Mouse (Mus musculus): Measurements from ENCODE around the gene Pkd1l3. TPM values are rescaled to one million over a fixed set of nuclear protein-coding genes. Genes with fewer than 3 reads are reported as not detected.

The Pkd1l3 gene
- polyA plus RNA-seq, 1 experiment: 0.11 TPM

GRCm38 (mm10) chr8:109584293-109584692 is 30.0 kb upstream of the Pkd1l3 start:
- H3K27ac ChIP-seq (ENCODE audit: insufficient read depth, low read depth, low read length): no peak overlapping the region
- 82% methylated on average over 4 of the region's 4 CpGs for WGBS
- TF ChIP-seq CTCF (conservative IDR thresholded peaks at IDR 0.05; ENCODE audit: insufficient read depth, insufficient read length, low read depth, low read length): no peak
- TF ChIP-seq POLR2A (IDR thresholded peaks at IDR 0.05; ENCODE audit: low read depth, low read length): no peak
- DNase-seq: no peak
- no peaks in the 10 kb centered on the region for H3K27me3 ChIP-seq (replicated peaks; ENCODE audit: control insufficient read depth, insufficient read depth, low read length)
- H3K36me3 ChIP-seq (ENCODE audit: control insufficient read depth, insufficient read depth, low read length): no peaks in the 10 kb centered on the region
- H3K4me3 ChIP-seq (ENCODE audit: insufficient read depth, low read depth, low read length): no peak overlapping the region
- 0 out of 2 replicates have a peak, but pooled peaks cover 2% of the 10 kb centered on the region for H3K4me1 ChIP-seq (ENCODE audit: control insufficient read depth, insufficient read depth, low read length)

- Histone ChIP-seq H3K36me3 (ENCODE audit: control insufficient read depth, insufficient read depth, low read length) (no peaks in the 10 kb centered on the region), H3K4me3 (ENCODE audit: insufficient read depth, low read depth, low read length) (no peak overlapping the region), H3K27ac (ENCODE audit: insufficient read depth, low read depth, low read length) (no peak overlapping the region), H3K27me3 (replicated peaks; ENCODE audit: control insufficient read depth, insufficient read depth, low read length) (no peaks in the 10 kb centered on the region), H3K4me1 (ENCODE audit: control insufficient read depth, insufficient read depth, low read length) (0 out of 2 replicates have a peak, but pooled peaks cover 2% of the 10 kb centered on the region)
- 87% methylated on average over 3 of the region's 3 CpGs for WGBS
- no peak for DNase-seq
- TF ChIP-seq POLR2A (IDR thresholded peaks at IDR 0.05; ENCODE audit: low read depth, low read length) (no peak), CTCF (conservative IDR thresholded peaks at IDR 0.05; ENCODE audit: insufficient read depth, insufficient read length, low read depth, low read length) (no peak)
Observed at GRCm38 (mm10) chr8:109584830-109585229, 29.5 kb upstream of the Pkd1l3 start.

GRCm38 (mm10) chr8:109585652-109586051 is 28.7 kb upstream of the Pkd1l3 start:
- 0 out of 2 replicates have a peak, but pooled peaks cover 2% of the 10 kb centered on the region for H3K4me1 ChIP-seq (ENCODE audit: control insufficient read depth, insufficient read depth, low read length)
- no peaks in the 10 kb centered on the region for H3K36me3 ChIP-seq (ENCODE audit: control insufficient read depth, insufficient read depth, low read length)
- no peak for DNase-seq
- no peak overlapping the region for H3K4me3 ChIP-seq (ENCODE audit: insufficient read depth, low read depth, low read length)
- H3K27ac ChIP-seq (ENCODE audit: insufficient read depth, low read depth, low read length): no peak overlapping the region
- H3K27me3 ChIP-seq (replicated peaks; ENCODE audit: control insufficient read depth, insufficient read depth, low read length): no peaks in the 10 kb centered on the region
- no peak for TF ChIP-seq CTCF (conservative IDR thresholded peaks at IDR 0.05; ENCODE audit: insufficient read depth, insufficient read length, low read depth, low read length)
- no peak for TF ChIP-seq POLR2A (IDR thresholded peaks at IDR 0.05; ENCODE audit: low read depth, low read length)

- Histone ChIP-seq H3K27me3 (replicated peaks; ENCODE audit: control insufficient read depth, insufficient read depth, low read length) (no peaks in the 10 kb centered on the region), H3K36me3 (ENCODE audit: control insufficient read depth, insufficient read depth, low read length) (no peaks in the 10 kb centered on the region), H3K27ac (ENCODE audit: insufficient read depth, low read depth, low read length) (peak overlapping the region; percentile 61; the same call in 1 of the 2 replicates), H3K4me1 (ENCODE audit: control insufficient read depth, insufficient read depth, low read length) (0 out of 2 replicates have a peak, but pooled peaks cover 2% of the 10 kb centered on the region), H3K4me3 (ENCODE audit: insufficient read depth, low read depth, low read length) (no peak overlapping the region)
- DNase-seq: peak; percentile 77
- TF ChIP-seq CTCF (conservative IDR thresholded peaks at IDR 0.05; ENCODE audit: insufficient read depth, insufficient read length, low read depth, low read length) (no peak), POLR2A (IDR thresholded peaks at IDR 0.05; ENCODE audit: low read depth, low read length) (no peak)
- WGBS: 17% methylated on average over 7 of the region's 7 CpGs
Observed at GRCm38 (mm10) chr8:109586972-109587504, 27.3 kb upstream of the Pkd1l3 start.

GRCm38 (mm10) chr8:109590901-109591300 is 23.4 kb upstream of the Pkd1l3 start:
- TF ChIP-seq POLR2A (IDR thresholded peaks at IDR 0.05; ENCODE audit: low read depth, low read length) (no peak), CTCF (conservative IDR thresholded peaks at IDR 0.05; ENCODE audit: insufficient read depth, insufficient read length, low read depth, low read length) (no peak)
- Histone ChIP-seq H3K27me3 (replicated peaks; ENCODE audit: control insufficient read depth, insufficient read depth, low read length) (no peaks in the 10 kb centered on the region), H3K36me3 (ENCODE audit: control insufficient read depth, insufficient read depth, low read length) (peaks cover 3% of the 10 kb centered on the region; the same call in 1 of the 2 replicates), H3K4me1 (ENCODE audit: control insufficient read depth, insufficient read depth, low read length) (0 out of 2 replicates have a peak, but pooled peaks cover 2% of the 10 kb centered on the region), H3K27ac (ENCODE audit: insufficient read depth, low read depth, low read length) (no peak overlapping the region), H3K4me3 (ENCODE audit: insufficient read depth, low read depth, low read length) (no peak overlapping the region)
- no peak for DNase-seq
- 86% methylated on average over 9 of the region's 9 CpGs for WGBS

- DNase-seq: no peak
- Histone ChIP-seq H3K27me3 (replicated peaks; ENCODE audit: control insufficient read depth, insufficient read depth, low read length) (no peaks in the 10 kb centered on the region), H3K4me1 (ENCODE audit: control insufficient read depth, insufficient read depth, low read length) (0 out of 2 replicates have a peak, but pooled peaks cover 2% of the 10 kb centered on the region), H3K27ac (ENCODE audit: insufficient read depth, low read depth, low read length) (no peak overlapping the region), H3K4me3 (ENCODE audit: insufficient read depth, low read depth, low read length) (no peak overlapping the region), H3K36me3 (ENCODE audit: control insufficient read depth, insufficient read depth, low read length) (peaks cover 3% of the 10 kb centered on the region; the same call in 1 of the 2 replicates)
- WGBS: 92% methylated on average over 3 of the region's 3 CpGs
- TF ChIP-seq CTCF (conservative IDR thresholded peaks at IDR 0.05; ENCODE audit: insufficient read depth, insufficient read length, low read depth, low read length): no peak
- TF ChIP-seq POLR2A (IDR thresholded peaks at IDR 0.05; ENCODE audit: low read depth, low read length): no peak
Observed at GRCm38 (mm10) chr8:109591367-109591766, 22.9 kb upstream of the Pkd1l3 start.

- Histone ChIP-seq H3K36me3 (ENCODE audit: control insufficient read depth, insufficient read depth, low read length) (peaks cover 3% of the 10 kb centered on the region; the same call in 1 of the 2 replicates), H3K4me1 (ENCODE audit: control insufficient read depth, insufficient read depth, low read length) (0 out of 2 replicates have a peak, but pooled peaks cover 1% of the 10 kb centered on the region), H3K27me3 (replicated peaks; ENCODE audit: control insufficient read depth, insufficient read depth, low read length) (no peaks in the 10 kb centered on the region), H3K27ac (ENCODE audit: insufficient read depth, low read depth, low read length) (no peak overlapping the region), H3K4me3 (ENCODE audit: insufficient read depth, low read depth, low read length) (no peak overlapping the region)
- DNase-seq: no peak
- TF ChIP-seq POLR2A (IDR thresholded peaks at IDR 0.05; ENCODE audit: low read depth, low read length) (no peak), CTCF (conservative IDR thresholded peaks at IDR 0.05; ENCODE audit: insufficient read depth, insufficient read length, low read depth, low read length) (no peak)
- 92% methylated on average over 5 of the region's 5 CpGs for WGBS
Observed at GRCm38 (mm10) chr8:109592164-109592563, 22.2 kb upstream of the Pkd1l3 start.
